Mouse (Mus musculus) E14TG2a.4 (cell line): ENCODE data around the gene Cenpl.

Experiments used
- H3K27me3 ChIP-seq: 2 replicates; pipeline ENCODE4 v1.6.1; 2014; ENCODE audit warnings: low read length, control low read depth; ENCODE audit not compliant: insufficient read depth
- H3K36me3 ChIP-seq: 2 replicates; pipeline ENCODE4 v1.6.1; 2014; ENCODE audit warnings: low read length, control low read depth; ENCODE audit not compliant: insufficient read depth
- H3K4me1 ChIP-seq: replicated peaks from 2 replicates; pipeline ENCODE4 v1.6.1; 2014; ENCODE audit warnings: low read depth, low read length, control low read depth
- H3K4me3 ChIP-seq: replicated peaks from 2 replicates; pipeline ENCODE4 v1.5.1; 2014; ENCODE audit warnings: mild to moderate bottlenecking, low read length
- H3K9me3 ChIP-seq: 2 replicates; pipeline ENCODE4 v1.6.1; 2014; ENCODE audit warnings: low read length, control low read depth
- CTCF ChIP-seq: conservative IDR thresholded peaks from 2 replicates; pipeline ENCODE4 v1.5.1; 2014; ENCODE audit warnings: low read length
- NANOG ChIP-seq: IDR thresholded peaks from 2 replicates; pipeline ENCODE4 v1.6.1; 2014; ENCODE audit warnings: borderline replicate concordance, low read length, mixed read lengths
- POU5F1 ChIP-seq: IDR thresholded peaks from 2 replicates; pipeline ENCODE4 v1.6.1; 2014; ENCODE audit warnings: low read length, borderline replicate concordance

The Cenpl gene

GRCm38 (mm10) chr1:161039741-161040425 is 30.6 kb upstream of the Cenpl start:
- peaks cover 78% of the 10 kb centered on the region for H3K36me3 ChIP-seq
- no peaks in the 10 kb centered on the region for H3K27me3 ChIP-seq
- 0 out of 2 replicates have a peak, but pooled peaks cover 5% of the 10 kb centered on the region for H3K4me1 ChIP-seq
- TF ChIP-seq CTCF (no peak), POU5F1 (no peak), NANOG (no peak)
- no peak overlapping the region for H3K4me3 ChIP-seq
- no peaks in the 10 kb centered on the region for H3K9me3 ChIP-seq

GRCm38 (mm10) chr1:161040426-161040770 is 30.1 kb upstream of the Cenpl start:
- 0 out of 2 replicates have a peak, but pooled peaks cover 5% of the 10 kb centered on the region for H3K4me1 ChIP-seq
- peaks cover 79% of the 10 kb centered on the region for H3K36me3 ChIP-seq
- no peaks in the 10 kb centered on the region for H3K27me3 ChIP-seq
- H3K4me3 ChIP-seq = no peak overlapping the region
- H3K9me3 ChIP-seq = no peaks in the 10 kb centered on the region
- TF ChIP-seq CTCF (no peak), NANOG (no peak), POU5F1 (no peak)

DNA sequence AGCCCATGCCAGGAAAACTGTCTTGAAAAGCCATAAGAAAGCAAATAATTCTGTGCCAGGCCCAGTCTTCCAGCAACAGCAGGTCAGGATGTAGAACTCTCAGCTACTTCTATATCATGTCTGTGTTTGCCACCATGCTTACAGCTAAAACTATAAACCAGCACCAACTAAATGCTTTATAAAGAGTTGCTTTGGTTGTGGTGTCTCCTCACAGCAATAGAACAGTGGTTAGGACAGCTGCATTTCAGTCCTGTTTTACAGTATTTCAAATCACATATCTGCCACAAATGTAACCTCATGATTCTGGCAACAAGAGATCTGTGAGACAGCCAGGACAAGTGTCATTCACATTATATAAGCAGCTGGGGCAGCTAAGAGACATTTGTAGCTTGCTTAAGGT is 29.7 kb upstream of the Cenpl start:
- H3K27me3 ChIP-seq = no peaks in the 10 kb centered on the region
- H3K4me3 ChIP-seq = no peak overlapping the region
- H3K36me3 ChIP-seq = peaks cover 79% of the 10 kb centered on the region
- H3K9me3 ChIP-seq = no peaks in the 10 kb centered on the region
- TF ChIP-seq CTCF (no peak), POU5F1 (no peak), NANOG (no peak)
- H3K4me1 ChIP-seq = 0 out of 2 replicates have a peak, but pooled peaks cover 5% of the 10 kb centered on the region

DNA sequence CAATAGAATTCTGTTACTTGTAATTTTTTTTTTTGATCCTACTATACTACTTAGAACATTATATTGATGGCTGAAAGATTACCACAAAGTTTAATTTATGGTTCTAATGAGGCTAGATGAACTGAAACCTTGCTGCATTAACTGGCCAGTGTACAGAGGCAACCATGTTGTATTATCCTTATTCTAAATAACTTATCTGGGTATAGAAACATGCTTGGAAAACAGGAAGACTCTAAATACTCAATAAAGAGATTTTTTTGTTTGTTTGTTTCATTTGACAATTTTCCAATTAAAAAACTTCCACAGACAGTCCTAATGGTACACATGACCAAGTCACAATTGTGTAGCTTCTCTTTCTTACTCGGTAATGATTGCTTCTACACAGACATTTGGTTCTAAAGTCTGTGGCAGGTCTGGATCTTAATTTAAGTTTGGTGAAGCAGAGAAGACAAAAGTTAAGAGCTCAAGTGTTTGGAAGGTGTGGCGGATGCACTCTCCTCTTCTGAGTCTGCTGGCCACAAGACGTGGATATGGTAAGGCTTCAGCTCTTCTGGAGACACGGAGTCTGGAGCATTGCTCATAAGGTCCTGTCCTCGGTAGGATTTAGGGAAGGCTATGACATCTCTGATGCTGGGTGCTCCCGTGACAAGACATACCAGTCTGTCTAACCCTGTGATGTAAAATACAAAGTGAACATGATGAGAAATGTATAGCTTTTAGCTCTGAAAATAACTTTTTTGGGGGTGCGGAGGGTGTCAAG is 29.1 kb upstream of the Cenpl start:
- Histone ChIP-seq H3K4me1 (0 out of 2 replicates have a peak, but pooled peaks cover 5% of the 10 kb centered on the region), H3K36me3 (peaks cover 79% of the 10 kb centered on the region), H3K4me3 (no peak overlapping the region), H3K27me3 (no peaks in the 10 kb centered on the region), H3K9me3 (no peaks in the 10 kb centered on the region)
- TF ChIP-seq POU5F1 = no peak

- Histone ChIP-seq H3K9me3 (no peaks in the 10 kb centered on the region), H3K27me3 (no peaks in the 10 kb centered on the region), H3K4me1 (0 out of 2 replicates have a peak, but pooled peaks cover 5% of the 10 kb centered on the region), H3K36me3 (peaks cover 90% of the 10 kb centered on the region), H3K4me3 (no peak overlapping the region)
- no peak for TF ChIP-seq CTCF
- no peak for TF ChIP-seq NANOG
- no peak for TF ChIP-seq POU5F1
These were observed 23.5 kb upstream of the Cenpl start for GRCm38 (mm10) chr1:161046972-161047371.

- Histone ChIP-seq H3K36me3 (peaks cover 79% of the 10 kb centered on the region), H3K9me3 (no peaks in the 10 kb centered on the region), H3K27me3 (no peaks in the 10 kb centered on the region), H3K4me3 (no peak overlapping the region), H3K4me1 (no peaks in the 10 kb centered on the region)
- TF ChIP-seq NANOG = no peak
- TF ChIP-seq CTCF = no peak
- no peak for TF ChIP-seq POU5F1
These were observed 13.3 kb upstream of the Cenpl start for GRCm38 (mm10) chr1:161057164-161057563.

DNA sequence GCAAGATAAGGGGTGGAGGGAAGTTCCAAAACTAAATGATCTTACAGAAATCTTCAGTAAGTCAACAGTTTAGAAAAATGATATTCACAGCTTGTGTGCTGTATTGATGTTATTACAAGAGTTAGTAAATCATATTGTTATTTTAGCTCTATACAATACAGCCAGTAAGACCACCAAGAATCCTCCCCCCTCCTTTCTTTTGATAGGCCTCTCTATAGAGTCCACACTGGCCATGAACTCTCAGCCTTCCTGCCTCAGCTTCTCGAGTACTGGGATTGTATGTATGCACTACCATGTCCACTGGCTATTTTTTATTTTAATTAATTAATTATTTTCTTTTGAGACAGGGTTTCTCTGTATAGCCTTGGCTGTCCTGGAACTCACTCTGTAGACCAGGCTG is 7.2 kb upstream of the Cenpl start:
- H3K4me3 ChIP-seq = no peak overlapping the region
- H3K27me3 ChIP-seq = no peaks in the 10 kb centered on the region
- H3K9me3 ChIP-seq = no peaks in the 10 kb centered on the region
- no peaks in the 10 kb centered on the region for H3K4me1 ChIP-seq
- TF ChIP-seq CTCF = no peak
- no peak for TF ChIP-seq NANOG
- no peak for TF ChIP-seq POU5F1
- peaks cover 78% of the 10 kb centered on the region for H3K36me3 ChIP-seq

- Histone ChIP-seq H3K27me3 (no peaks in the 10 kb centered on the region), H3K9me3 (no peaks in the 10 kb centered on the region), H3K36me3 (peaks cover 41% of the 10 kb centered on the region), H3K4me3 (peak overlapping the region; percentile 97), H3K4me1 (peaks cover 29% of the 10 kb centered on the region)
- TF ChIP-seq CTCF = no peak
- TF ChIP-seq POU5F1 = no peak
- TF ChIP-seq NANOG = no peak
These were observed 733 bp downstream of the Cenpl start for GRCm38 (mm10) chr1:161071272-161071620.

- Histone ChIP-seq H3K4me1 (peaks cover 23% of the 10 kb centered on the region), H3K36me3 (peaks cover 56% of the 10 kb centered on the region), H3K9me3 (no peaks in the 10 kb centered on the region), H3K27me3 (no peaks in the 10 kb centered on the region), H3K4me3 (no peak overlapping the region)
- TF ChIP-seq NANOG (no peak), CTCF (no peak), POU5F1 (no peak)
These were observed 5.7 kb downstream of the Cenpl start for GRCm38 (mm10) chr1:161076238-161076637.
